10 mouse cellular contexts compared by ENCODE assay signal in the genomic region with DNA sequence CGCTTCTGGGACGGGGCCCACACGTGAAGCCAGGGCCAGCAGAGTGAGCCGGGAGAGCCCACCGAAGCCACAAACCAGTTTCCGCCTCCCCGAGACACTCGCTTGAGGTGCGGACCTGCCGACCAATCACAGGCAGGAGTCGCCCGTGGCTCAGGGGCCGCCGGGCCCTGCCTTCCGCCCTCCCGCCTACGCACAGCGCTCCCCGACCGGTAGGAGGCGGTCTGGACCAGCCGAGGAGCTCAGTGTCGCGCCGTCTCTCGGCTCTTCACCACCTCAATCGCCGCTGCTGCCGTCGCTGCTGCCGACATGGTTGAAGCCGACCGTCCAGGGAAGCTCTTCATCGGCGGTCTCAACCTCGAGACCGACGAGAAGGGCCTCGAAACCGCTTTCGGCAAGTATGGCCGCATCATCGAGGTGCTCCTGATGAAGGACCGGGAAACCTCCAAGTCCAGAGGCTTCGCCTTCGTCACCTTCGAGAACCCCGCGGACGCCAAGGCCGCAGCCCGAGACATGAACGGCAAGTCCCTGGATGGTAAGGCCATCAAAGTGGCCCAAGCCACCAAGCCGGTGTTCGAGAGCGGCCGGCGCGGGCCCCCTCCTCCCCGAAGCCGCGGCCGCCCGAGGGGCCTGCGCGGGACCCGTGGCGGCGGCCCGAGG. TPM values are rescaled to one million over a fixed set of nuclear protein-coding genes. Genes with fewer than 3 reads are reported as not detected.
DNase-seq lines count a peak whose midpoint lies in the region; ATAC-seq and TF ChIP-seq lines count a peak whose summit lies in the region.
"Had no signal": no experiment of that assay in that cellular context is flagged by ENCODE, and none has a peak within 500 bp of the region (broad histone marks: within the 10 kb centered on the region; RNA-seq: fewer than 3 reads in every experiment).

A gene (plus strand): TSS at position 242 of the 657 bp plus-strand sequence.

- no peak for DNase-seq in liver, embryonic 11.5 days (ENCODE audit: low spot score)
- DNase-seq in liver = no peak
- DNase-seq in forebrain, embryonic 10.5 days (ENCODE audit: extremely low spot score, low spot score) = no peak
- no peak for DNase-seq in limb, embryonic 14.5 days (ENCODE audit: low spot score)
- DNase-seq in stomach, postnatal 0 days (ENCODE audit: low spot score) = no peak
- DNase-seq in cerebellum, postnatal 25 days = no peak
- no peak for DNase-seq in adrenal gland, adult 8-10 months
- DNase-seq in lung, adult 2 months = no peak

- H3K4me2 ChIP-seq in liver, embryonic 11.5 days = no peak within 1 kb of the TSS
- H3K4me2 ChIP-seq in limb, embryonic 14.5 days (replicated peaks; ENCODE audit: low read depth, low read length, severe bottlenecking) = no peak within 1 kb of the TSS
- no peak within 1 kb of the TSS for H3K4me2 ChIP-seq in stomach, postnatal 0 days (replicated peaks; ENCODE audit: low read depth)

- H3K4me1 ChIP-seq in liver, embryonic 11.5 days (replicated peaks; ENCODE audit: control insufficient read depth, insufficient read depth, low read length) = no peaks in the 10 kb centered on the region
- no peaks in the 10 kb centered on the region for H3K4me1 ChIP-seq in forebrain, embryonic 10.5 days
- H3K4me1 ChIP-seq in limb, embryonic 14.5 days (ENCODE audit: control insufficient read depth, insufficient read depth, low read length) = no peaks in the 10 kb centered on the region
- no peaks in the 10 kb centered on the region for H3K4me1 ChIP-seq in stomach, postnatal 0 days (replicated peaks; ENCODE audit: control insufficient read depth, insufficient read depth)
- no peaks in the 10 kb centered on the region for H3K4me1 ChIP-seq in lung, adult 2 months (ENCODE audit: control insufficient read depth, insufficient read depth, low read length)

- TF ChIP-seq POLR2A in limb, embryonic 14.5 days (IDR thresholded peaks at IDR 0.05; ENCODE audit: borderline replicate concordance, extremely low read depth, insufficient read depth, insufficient read length) = no peak
- TF ChIP-seq POLR2A in lung, adult 2 months (IDR thresholded peaks at IDR 0.05; ENCODE audit: borderline replicate concordance, extremely low read depth, low read depth, low read length) = no peak

- WGBS in liver, embryonic 11.5 days = 29% methylated on average over 70 of the region's 70 CpGs
- 38% methylated on average over 70 of the region's 70 CpGs for whole genome bisulfite sequencing in forebrain, embryonic 10.5 days
- 44% methylated on average over 65 of the region's 70 CpGs for WGBS in limb, embryonic 14.5 days
- 38% methylated on average over 69 of the region's 70 CpGs for WGBS in stomach, postnatal 0 days
- WGBS in lung, adult 2 months = 46% methylated on average over 70 of the region's 70 CpGs

- peak within 1 kb of the TSS; percentile 21; the same call in 1 of the 2 replicates for H3K4me3 ChIP-seq in liver, embryonic 11.5 days (ENCODE audit: low read depth, low read length)
- peak within 1 kb of the TSS; percentile 36 for H3K4me3 ChIP-seq in forebrain, embryonic 10.5 days
- H3K4me3 ChIP-seq in limb, embryonic 14.5 days (replicated peaks; ENCODE audit: low read length) = peak within 1 kb of the TSS; percentile 18
- peak within 1 kb of the TSS; percentile 10; the same call in 1 of the 2 replicates for H3K4me3 ChIP-seq in stomach, postnatal 0 days (ENCODE audit: low read depth, low read length)
- H3K4me3 ChIP-seq in lung, adult 2 months (replicated peaks; ENCODE audit: extremely low read depth, low read depth, low read length) = no peak within 1 kb of the TSS

- peaks cover 13% of the 10 kb centered on the region for H3K9me3 ChIP-seq in liver, embryonic 11.5 days (ENCODE audit: control insufficient read depth, low read length)
- peaks cover 18% of the 10 kb centered on the region for H3K9me3 ChIP-seq in forebrain, embryonic 10.5 days
- peaks cover 16% of the 10 kb centered on the region for H3K9me3 ChIP-seq in limb, embryonic 14.5 days (ENCODE audit: control insufficient read depth, low read length)
- H3K9me3 ChIP-seq in stomach, postnatal 0 days (ENCODE audit: control insufficient read depth, low read length) = peaks cover 4% of the 10 kb centered on the region; the same call in 1 of the 2 replicates

- no peak within 1 kb of the TSS for H3K27ac ChIP-seq in liver, embryonic 11.5 days (ENCODE audit: low read depth, low read length)
- no peak within 1 kb of the TSS for H3K27ac ChIP-seq in forebrain, embryonic 10.5 days
- H3K27ac ChIP-seq in limb, embryonic 14.5 days (replicated peaks; ENCODE audit: low read depth, low read length) = no peak within 1 kb of the TSS
- no peak within 1 kb of the TSS for H3K27ac ChIP-seq in stomach, postnatal 0 days (replicated peaks)

- no peaks in the 10 kb centered on the region for H3K36me3 ChIP-seq in liver, embryonic 11.5 days (ENCODE audit: control insufficient read depth, insufficient read depth, low read length)
- H3K36me3 ChIP-seq in forebrain, embryonic 10.5 days (replicated peaks) = no peaks in the 10 kb centered on the region
- H3K36me3 ChIP-seq in limb, embryonic 14.5 days (ENCODE audit: control insufficient read depth, insufficient read depth, low read length) = no peaks in the 10 kb centered on the region
- no peaks in the 10 kb centered on the region for H3K36me3 ChIP-seq in stomach, postnatal 0 days (ENCODE audit: control insufficient read depth, insufficient read depth, low read length)

- no peak for TF ChIP-seq EP300 in stomach, postnatal 0 days (optimal IDR thresholded peaks at IDR 0.05)

- peak; percentile 30; the same call in 1 of the 2 replicates for TF ChIP-seq CTCF in stomach, postnatal 0 days (IDR thresholded peaks at IDR 0.05; ENCODE audit: low read depth)
- no peak for TF ChIP-seq CTCF in lung, adult 2 months (IDR thresholded peaks at IDR 0.05; ENCODE audit: insufficient read depth, low read length)

- no peak for ATAC-seq in liver, embryonic 11.5 days (replicated peaks; ENCODE audit: low FRiP score)
- ATAC-seq in limb, embryonic 14.5 days (ENCODE audit: low FRiP score, low read depth) = no peak
- no peak for ATAC-seq in stomach, postnatal 0 days (ENCODE audit: low FRiP score, low TSS enrichment)

- H3K9ac ChIP-seq in liver, embryonic 11.5 days (ENCODE audit: low read depth, low read length) = no peak within 1 kb of the TSS
- H3K9ac ChIP-seq in limb, embryonic 14.5 days (ENCODE audit: low read depth, low read length, severe bottlenecking) = no peak within 1 kb of the TSS
- no peak within 1 kb of the TSS for H3K9ac ChIP-seq in stomach, postnatal 0 days (ENCODE audit: low read length)

- peaks cover 32% of the 10 kb centered on the region for H3K27me3 ChIP-seq in liver, embryonic 11.5 days (replicated peaks; ENCODE audit: control insufficient read depth, insufficient read depth, low read length)
- H3K27me3 ChIP-seq in forebrain, embryonic 10.5 days (ENCODE audit: poor library complexity, severe bottlenecking) = peaks cover 43% of the 10 kb centered on the region
- H3K27me3 ChIP-seq in limb, embryonic 14.5 days (ENCODE audit: control insufficient read depth, insufficient read depth, low read length) = peaks cover 37% of the 10 kb centered on the region
- peaks cover 5% of the 10 kb centered on the region; the same call in 1 of the 2 replicates for H3K27me3 ChIP-seq in stomach, postnatal 0 days (ENCODE audit: control insufficient read depth, insufficient read depth, low read length)

RNA-seq across cellular contexts. Expression of the gene that starts here (rescaled TPM):
- polyA plus RNA-seq in liver, embryonic 11.5 days (2014; fragmentation: Nextera tagmentation; extraction: Ambion mirVana) = not detected in 2 replicates
- polyA plus RNA-seq in forebrain, embryonic 10.5 days (2016; fragmentation: Nextera tagmentation; extraction: Ambion mirVana) = not detected in 2 replicates
- polyA plus RNA-seq in limb, embryonic 14.5 days (2012; rRNA removed) = not detected in 2 replicates
- polyA plus RNA-seq in limb, embryonic 14.5 days (2014; fragmentation: Nextera tagmentation; extraction: Ambion mirVana) = not detected in 2 replicates
- polyA plus RNA-seq in stomach, postnatal 0 days (2015; fragmentation: Nextera tagmentation; extraction: Ambion mirVana) = not detected in 2 replicates
- total RNA-seq in adrenal gland, adult 8-10 months (2022) = not detected
- not detected in 2 replicates for polyA plus RNA-seq in lung, adult 2 months (2012; rRNA removed)
- total RNA-seq: left cerebral cortex, postnatal 10 days had no signal
- polyA plus RNA-seq: small intestine, adult 2 months had no signal
